Mouse (Mus musculus) E14TG2a.4 (cell line): ENCODE data around the gene Hist4h4.

Source experiments
- CTCF ChIP-seq: conservative IDR thresholded peaks from 2 replicates; pipeline ENCODE4 v1.5.1; 2014; ENCODE audit warnings: low read length
- NANOG ChIP-seq: IDR thresholded peaks from 2 replicates; pipeline ENCODE4 v1.6.1; 2014; ENCODE audit warnings: borderline replicate concordance, low read length, mixed read lengths
- POU5F1 ChIP-seq: IDR thresholded peaks from 2 replicates; pipeline ENCODE4 v1.6.1; 2014; ENCODE audit warnings: low read length, borderline replicate concordance

GRCm38 (mm10) chr6:136806819-136807218, 2.6 kb upstream of the Hist4h4 start:
- TF ChIP-seq CTCF (no peak), POU5F1 (no peak), NANOG (no peak)
